Mouse (Mus musculus) left cerebral cortex, adult 6 months (tissue): ENCODE measurements around the gene Fam114a2. TPM values are rescaled to one million over a fixed set of nuclear protein-coding genes. Genes with fewer than 3 reads are reported as not detected.

Experiments used
- long read RNA-seq, 2 experiments: library from polyadenylated mRNA; unstranded; transcript quantifications; one replicate each; pipeline ENCODE4 v2.0.0; 2019 to 2020
- polyA plus RNA-seq: library from polyadenylated mRNA; unstranded; fragments of <200 nt; fragmentation: Nextera tagmentation; gene quantifications from 2 replicates; pipeline ENCODE4 v1.2.3, GENCODE M21; 2021

The Fam114a2 gene
- 21.4 and 28.1 TPM in 2 replicates for polyA plus RNA-seq
- long read RNA-seq, experiment 1, transcript Fam114a2-201 (14 exons, 2,557 nt): major isoform, 16 of 128 reads
- long read RNA-seq, experiment 1, partial matches to known transcripts: 19 of 128 reads
- long read RNA-seq, experiment 1, other reads (novel, unspliced or antisense): 93 of 128 reads
- long read RNA-seq, experiment 2, partial matches to known transcripts: 22 of 63 reads
- long read RNA-seq, experiment 2, other reads (novel, unspliced or antisense): 38 of 63 reads

GRCm38 (mm10) chr11:57518091-57518750 lies at the start of gene Fam114a2, which contains the start of gene Mfap3:
TSS of gene Fam114a2 (minus strand) at chr11:57518617.
TSS of gene Mfap3 (plus strand) at chr11:57518664.

Other genes with a start within 250 kb of the Fam114a2 start
- 5.7 and 8.7 TPM in 2 replicates for gene Mfap3, start within 50 bp of the Fam114a2 start, polyA plus RNA-seq
- gene Galnt10, start 126.8 kb upstream of the Fam114a2 start, polyA plus RNA-seq: 0.75 and 2.8 TPM in 2 replicates